Mouse (Mus musculus): ENCODE measurements at regions not wholly inside any gene's neighbourhood (a gene's known extent, or its start where the extent isn't known, plus 50 kb on each side); places are given as distances from the start of the nearest gene placed in this dataset.
A peak's percentile ranks its signal among the peaks of the same experiment; 100 is the strongest.

DNA sequence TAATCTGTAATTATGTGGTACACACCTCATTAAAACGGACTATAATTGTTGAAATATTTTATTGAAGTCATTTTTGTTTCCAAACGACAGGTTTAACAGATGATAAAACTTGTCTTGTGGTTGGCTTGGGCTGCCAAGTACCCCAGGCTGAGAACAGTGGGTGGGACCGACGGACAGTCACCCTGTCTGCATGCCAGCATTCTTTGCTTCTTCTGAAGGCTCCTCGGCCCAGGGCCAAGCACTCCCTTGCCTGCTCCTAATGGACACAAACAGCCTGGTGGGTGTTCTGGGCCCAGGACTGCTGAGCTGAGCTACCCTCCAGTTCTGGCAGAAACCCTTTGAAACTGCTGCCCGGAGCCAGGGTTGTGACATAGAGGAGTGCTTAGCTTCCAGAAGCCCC, 227.4 kb downstream of the 3110018I06Rik start:
- DNase-seq, result peak; percentile 11 to 14
- intact Hi-C loops (cut with DNase I), result no loop called here

DNA sequence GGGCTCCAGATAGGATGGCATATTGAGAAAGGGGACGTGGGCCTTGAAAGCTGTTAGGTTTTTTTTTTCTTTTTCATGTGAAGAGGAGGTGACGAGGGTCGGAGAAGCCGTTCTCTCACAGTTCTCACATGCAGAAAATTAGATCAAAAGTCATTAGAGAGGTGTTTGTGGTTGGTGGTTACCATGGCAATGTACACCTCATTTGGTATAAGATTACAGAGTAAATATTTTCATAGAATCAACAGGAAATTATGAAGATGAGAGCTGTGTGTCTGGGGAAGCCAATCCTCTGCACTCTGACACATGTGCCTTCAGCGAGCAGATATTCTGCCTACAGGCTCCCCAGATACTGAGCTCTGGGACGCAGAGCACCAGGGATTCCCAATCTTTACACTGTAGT, 232.5 kb downstream of the 3110018I06Rik start:
- intact Hi-C loops (cut with DNase I), result no loop called here
- no peak for DNase-seq

DNA sequence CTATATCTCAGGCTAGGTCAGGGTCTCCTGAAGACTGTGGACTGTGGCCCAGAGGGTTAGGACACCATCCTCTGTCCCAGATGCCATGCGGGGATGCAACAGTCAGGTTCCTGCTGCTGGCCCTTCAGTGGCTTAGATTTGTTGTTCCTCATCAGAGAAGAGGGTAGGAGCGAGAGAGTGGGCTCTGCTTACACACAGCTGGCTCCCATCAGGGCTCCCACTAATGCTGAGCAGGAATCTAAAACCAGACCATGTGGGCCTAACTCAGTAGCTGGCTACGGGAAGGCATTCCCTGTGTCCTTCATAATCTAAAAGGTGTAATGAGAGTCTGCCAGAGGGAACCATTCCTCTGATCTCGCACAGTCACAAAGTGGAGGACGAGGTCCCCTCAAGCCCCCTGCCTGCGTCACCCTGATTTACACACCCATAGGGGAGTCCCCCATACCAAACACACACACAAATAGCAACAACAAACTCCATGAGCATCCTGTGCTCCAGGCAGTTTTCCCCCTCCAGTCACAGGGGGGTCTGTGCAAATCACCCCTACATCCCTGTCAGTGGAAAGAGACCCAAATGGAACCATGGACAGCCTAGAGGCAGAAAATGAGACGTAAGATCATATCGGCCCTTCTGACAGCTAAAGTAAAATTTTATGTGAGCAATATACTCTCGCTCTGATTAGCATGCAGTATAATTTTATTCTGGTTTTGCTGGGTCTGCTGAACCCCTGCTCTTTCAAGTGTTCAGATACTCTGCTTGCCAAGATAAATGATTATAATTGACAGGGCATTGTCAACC, 234.8 kb downstream of the 3110018I06Rik start:
- no peak for DNase-seq
- intact Hi-C loops (cut with DNase I), result no loop called here

DNA sequence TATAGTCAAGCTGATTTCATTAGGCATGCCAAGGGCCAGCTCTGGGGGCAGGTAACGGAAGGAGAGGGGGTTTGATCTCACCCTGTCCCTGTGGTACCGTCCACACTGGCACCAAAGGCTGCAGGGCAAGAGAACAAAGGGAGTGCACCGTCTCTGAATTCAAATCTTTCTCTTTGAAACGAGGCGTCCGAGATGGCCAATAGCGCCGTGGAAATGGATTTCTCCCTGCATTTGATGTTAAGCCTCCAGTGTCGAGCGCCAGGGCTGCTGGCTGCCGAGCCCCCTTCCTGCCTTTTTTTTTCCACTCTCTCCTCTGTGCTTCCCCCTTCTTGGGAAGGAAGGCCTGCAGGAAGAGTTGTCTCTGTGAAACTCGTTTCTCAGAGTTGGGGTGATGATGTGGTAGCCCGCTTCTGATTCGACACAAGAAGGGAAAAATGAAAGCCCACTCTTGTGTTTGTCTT, 235.5 kb downstream of the 3110018I06Rik start:
- intact Hi-C loops (cut with DNase I), result no loop called here
- no peak for DNase-seq

DNA sequence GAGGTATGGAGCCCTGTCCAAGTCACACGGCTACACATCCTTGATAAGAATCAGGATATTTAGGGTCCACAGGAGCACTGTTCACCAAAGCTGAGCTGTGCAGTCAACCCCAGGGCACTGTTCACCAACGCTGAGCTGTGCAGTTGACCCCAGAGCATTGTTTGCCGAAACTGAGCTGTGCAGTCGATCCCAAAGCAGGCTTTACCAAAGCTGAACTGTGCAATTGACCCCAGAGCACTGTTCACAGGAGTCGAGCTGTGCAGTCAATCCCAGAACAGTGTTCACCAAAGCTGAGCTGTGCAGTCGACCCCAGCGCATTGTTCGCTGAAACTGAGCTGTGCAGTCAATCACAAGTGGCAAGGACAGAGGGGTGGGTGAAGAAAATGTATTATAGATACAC, 236.0 kb downstream of the 3110018I06Rik start:
- intact Hi-C loops (cut with DNase I), result no loop called here
- DNase-seq, result no peak

DNA sequence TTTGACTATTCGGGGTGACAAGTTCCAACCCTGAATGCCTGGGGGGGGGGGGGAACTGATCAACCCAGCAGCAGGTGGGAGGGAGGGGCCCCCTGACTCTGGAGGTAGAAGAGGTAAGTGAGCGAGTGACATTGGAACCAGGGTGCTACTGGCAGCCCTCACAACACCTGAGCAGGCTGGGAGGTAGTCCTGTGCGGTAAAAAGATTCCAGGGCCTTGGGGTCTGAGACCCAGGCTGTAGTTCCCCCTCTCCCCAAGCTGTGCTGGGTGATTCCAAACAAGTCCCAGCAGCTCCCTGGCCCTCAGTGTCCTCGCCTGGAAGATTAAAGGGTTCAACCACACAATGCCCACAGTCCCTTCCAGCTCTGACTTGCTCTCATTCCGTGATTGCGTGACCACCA, 240.4 kb downstream of the 3110018I06Rik start:
- DNase-seq, result no peak

DNA sequence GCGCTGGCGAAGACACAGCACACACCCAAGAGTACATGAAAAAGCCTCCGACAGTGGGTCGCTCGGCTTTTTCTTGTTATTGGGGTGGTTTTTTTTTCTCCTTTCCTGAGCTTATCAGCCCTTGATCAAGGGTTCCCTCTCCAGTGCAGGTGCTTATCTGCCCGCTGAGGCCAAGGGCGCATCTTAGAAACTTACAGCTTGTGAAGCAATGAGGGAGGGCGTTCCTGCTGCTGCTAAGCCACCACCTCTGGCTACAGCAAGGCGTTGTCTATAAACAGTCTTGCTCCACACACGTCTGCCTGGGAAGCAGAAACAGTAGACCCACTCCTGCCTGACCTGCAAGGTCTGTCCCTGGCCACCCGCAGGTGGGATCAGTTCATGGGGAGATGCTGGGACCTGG, 240.9 kb downstream of the 3110018I06Rik start:
- intact Hi-C loops (cut with DNase I), result no loop called here
- no peak for DNase-seq

More for the DNA sequence above, 240.4 kb downstream of the 3110018I06Rik start:
- intact Hi-C loops (cut with DNase I), result no loop called here

DNA sequence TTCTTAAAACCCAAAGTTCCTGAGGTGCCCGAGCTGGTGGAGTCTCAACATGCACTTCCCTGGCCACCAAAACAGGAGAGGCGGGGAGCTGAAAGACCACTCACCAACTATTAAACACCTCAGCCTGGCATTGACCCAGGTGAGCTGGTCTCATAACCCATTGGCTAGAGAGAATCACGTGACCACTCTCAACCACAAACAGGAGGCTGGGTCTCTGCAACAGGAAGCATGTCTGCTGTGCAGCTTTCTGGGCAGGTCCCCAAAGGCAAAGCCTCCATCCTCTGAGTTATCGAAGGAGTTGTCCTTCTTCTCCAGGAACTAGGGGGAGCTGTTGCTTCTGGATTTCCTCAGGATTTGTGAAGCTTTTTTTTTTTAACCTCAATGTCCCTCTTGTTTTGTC, 242.5 kb downstream of the 3110018I06Rik start:
- DNase-seq, result no peak
- intact Hi-C loops (cut with DNase I), result no loop called here

DNA sequence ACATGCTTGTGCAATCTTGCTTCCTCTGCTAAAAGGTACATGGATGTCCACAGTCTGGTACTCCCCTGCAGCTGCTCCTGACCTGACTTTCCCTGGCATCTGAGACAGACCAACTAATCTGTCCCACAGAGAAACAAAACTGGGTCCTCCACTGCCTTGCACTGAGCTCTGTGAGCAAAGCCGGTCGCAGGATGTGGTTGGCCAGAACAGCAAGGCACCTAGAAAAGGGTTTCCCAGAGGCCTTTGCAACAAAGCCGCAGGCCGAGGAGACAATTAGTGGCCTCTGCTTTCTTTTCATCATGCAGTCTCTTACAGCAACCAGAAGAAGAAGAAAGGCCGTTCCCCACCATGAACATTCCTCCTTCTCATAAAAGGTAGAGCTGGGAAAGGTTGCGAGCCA, 246.1 kb downstream of the 3110018I06Rik start:
- no peak for DNase-seq
- intact Hi-C loops (cut with DNase I), result no loop called here

DNA sequence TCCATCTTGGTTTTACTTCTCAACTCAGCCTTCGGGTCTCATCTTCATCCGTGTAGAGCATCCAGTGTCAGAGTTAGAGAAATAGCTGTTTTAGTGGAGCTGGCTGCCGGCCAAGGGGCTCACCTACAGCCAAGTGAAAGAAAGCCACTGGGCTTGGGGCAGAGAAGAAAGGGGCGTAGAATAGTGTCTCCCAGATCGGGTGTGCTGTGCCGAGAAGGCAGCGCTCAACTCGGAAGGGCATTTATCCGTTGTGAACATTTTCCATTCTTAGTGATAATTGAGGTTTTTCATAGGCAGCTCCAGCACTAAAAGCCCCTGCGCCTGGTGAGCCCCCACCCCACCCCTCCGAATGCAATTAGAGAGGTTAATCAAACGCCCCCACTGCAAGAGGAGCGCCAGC, 254.2 kb downstream of the 3110018I06Rik start:
- intact Hi-C loops (cut with DNase I), result no loop called here
- no peak for DNase-seq

DNA sequence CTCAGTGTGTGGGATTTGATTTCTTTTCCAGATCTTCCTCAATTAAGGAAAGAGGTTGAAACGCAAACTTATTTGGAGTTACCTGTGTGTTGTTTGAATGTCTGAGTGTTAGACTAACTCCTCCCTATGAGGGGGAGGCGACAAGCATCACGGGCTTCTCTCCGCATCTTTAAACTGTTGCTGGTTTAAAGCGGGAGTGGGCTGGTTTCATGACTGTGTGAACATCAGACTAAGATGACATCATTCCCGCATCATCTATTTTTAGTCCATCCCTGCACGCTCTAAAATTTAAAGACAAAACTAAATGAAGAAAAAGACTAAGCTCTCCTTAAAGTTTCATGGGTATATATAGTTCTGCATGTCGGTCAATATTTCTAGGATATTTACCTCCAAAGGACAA, 256.4 kb downstream of the 3110018I06Rik start:
- no peak for DNase-seq
- intact Hi-C loops (cut with DNase I), result no loop called here

DNA sequence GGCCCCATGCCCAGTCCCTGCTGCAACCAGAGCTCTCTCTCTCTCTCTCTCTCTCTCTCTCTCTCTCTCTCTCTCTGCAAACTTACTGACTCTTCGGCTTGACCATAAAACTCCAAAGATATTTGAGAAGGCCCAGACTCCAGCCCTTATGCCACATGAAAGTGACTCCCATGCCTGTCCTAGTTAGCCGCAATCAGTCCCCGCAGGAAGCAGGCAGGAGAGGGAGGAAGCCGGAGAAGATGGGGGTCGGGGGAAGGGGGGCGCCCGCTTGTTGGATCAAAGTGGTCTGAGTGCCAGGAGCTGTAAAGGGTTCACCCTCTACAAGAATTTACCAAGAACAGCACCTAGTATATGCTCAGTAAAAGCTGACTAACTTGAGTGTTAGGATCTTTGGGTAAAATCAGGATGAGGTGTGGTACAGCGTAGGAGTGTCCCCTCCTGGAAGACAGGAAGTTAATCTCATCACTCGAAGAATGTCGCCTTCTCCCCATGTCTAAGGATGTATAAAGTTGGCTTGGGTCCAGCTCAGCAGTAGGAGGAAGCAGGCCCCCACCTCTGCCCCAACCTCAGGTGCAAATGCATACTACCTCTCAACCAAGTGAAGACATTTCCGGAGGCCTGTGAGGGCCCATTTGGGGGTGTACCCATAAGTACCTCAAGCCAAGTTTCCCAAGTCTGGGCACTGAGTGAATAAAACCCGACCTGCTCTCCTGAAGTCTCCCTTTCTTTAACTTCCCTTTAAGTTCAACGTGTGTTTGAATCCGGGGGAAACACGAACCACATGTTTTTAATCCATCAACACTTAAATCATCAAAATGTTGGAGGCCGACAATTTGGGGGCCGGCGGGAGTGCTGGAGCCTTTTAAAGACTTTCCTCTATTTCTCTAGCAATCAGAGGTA, 254.7 kb downstream of the Bcl11b start:
- intact Hi-C loops (cut with DNase I), result no loop called here
- no peak for DNase-seq

DNA sequence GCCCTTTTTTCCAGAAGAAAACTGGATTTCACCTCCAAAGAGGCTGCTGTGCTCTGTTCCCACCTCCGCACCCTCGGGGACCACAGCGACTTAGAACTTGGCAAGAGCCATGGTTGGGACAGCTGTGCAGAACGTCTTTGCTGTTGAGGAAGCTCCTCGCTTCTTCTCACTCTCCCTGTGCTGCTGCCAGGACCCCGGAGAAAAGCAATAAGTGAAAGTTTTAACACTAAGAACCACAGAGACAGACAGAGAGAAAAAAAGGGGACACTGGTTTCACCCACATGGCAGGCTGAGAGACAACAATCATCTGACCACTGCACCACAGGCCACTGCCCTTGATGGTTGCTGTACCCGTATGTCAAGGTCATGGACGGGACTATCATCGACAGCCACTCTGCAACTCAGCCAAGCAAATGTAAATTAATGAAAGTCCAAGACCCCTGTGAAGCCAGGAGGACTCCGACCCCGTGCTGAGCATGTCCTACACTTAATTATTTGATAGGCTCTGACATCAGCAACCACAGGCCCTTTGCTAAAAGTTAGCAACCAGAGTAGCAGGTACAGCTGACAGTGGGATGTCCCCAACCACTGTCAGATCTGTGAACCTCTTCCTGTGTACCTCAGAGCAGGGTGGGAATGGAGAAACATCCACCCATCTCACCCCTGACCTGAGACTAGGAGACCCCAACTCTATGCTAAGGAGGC, 253.9 kb downstream of the Bcl11b start:
- intact Hi-C loops (cut with DNase I), result no loop called here
- DNase-seq, result no peak

DNA sequence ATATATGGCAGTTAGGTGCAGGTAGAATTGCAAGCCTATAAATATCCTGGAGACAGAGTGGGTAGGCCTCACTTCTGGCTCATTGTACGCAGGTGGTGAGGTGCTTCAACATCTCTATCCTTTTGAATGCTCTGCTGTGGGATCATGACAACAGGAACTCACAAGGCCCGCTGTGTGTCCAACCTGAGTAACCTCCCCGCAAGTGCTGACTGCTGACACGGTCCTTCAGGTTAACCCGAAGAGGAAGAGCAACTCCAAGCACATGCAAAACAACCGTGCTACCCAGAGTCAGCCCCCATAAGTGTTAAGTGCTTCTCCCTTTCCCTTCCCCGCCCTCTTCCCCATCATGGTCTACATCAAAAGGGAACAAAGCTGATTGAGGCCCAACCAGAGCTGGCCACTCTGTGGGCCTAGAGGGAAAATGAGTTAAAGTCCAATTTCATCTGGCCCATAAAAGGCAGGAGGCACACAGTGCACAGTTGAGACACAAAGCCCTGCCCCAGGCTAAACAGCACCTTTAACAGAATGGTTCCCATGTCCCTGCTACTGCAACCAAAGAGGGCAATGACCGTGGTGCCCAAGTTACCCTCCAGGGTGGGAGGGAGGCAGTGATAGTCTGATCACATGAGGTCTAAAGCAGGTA, 253.0 kb downstream of the Bcl11b start:
- no peak for DNase-seq
- intact Hi-C loops (cut with DNase I), result no loop called here

DNA sequence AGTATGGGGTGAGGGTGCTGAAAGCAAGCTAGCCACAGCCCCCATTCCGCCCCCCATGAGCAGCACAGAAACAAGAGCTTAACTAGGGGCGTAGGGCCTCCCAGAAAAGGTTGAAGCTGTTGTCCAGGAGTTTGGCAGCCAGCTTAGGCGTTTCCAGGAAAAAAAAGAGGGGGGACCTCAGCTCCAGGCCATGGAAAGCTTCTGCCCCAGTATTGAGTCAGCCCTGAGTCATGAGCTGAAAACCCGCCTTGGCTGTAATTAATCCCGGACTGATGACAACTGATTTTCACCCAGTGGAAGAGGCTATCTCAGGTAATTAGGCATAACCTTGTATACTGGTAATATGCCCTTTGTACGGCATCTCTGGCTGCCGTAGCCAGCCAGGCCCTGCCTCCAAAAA, 251.3 kb downstream of the Bcl11b start:
- intact Hi-C loops (cut with DNase I), result no loop called here
- no peak for DNase-seq

DNA sequence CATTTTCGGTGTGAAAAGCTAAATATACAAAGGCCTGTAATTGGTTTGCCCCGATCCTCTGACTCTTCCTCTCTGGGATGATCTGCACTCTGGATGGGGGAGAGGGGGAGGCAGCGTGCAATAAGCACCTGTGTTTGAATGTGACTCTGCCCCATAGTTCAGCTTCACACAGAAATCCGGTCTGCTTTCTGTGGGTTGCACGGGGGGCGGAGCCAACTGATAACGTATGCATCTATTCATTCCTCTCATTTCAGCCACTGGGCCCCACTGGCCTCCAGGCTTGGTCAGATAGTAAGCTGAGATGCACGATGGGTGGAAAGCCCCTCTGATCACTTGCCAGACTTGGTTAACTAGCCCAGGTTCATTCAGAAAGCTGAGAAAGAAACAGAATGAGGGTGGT, 250.8 kb downstream of the Bcl11b start:
- intact Hi-C loops (cut with DNase I), result no loop called here
- no peak for DNase-seq

DNA sequence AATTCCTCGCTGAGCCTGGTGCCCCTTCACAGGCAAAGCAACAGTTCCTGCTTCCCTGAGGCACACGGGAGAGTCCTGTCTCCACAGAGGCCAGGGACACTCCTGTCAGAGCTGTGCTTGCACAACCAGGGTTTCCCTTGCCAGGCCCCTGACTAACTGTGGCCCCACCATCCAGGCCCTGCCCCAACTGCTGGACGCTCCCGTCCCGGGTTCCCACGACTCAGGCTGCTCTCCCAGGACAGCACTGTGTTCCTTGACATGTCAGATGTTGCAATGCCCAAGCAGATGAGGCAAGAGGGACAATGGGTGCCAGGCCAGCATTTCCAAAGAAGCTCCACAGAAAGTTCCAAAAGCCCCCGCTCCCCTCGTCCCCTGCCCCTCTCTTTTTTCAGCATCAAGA, 250.4 kb downstream of the Bcl11b start:
- intact Hi-C loops (cut with DNase I), result no loop called here
- DNase-seq, result peak; percentile 16 to 62

DNA sequence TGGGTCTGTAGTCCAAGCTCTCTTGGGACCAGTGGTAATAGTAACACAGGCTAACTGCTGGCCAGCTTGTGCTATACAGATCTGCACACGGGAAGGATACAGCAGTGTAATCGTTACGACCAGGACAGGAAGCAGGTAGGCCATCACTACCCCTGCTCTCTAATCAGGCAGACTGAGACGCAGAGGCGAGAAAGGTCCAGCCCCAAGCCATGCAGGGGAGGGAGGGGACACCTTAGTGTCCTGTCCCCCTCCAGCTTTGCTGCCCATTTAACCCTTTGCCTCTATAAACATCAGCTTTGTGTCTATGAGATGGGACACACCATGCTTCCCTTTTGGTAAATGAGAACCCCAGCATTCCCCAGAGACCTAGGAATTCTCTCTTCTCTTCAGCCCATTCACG, 249.9 kb downstream of the Bcl11b start:
- no peak for DNase-seq
- intact Hi-C loops (cut with DNase I), result no loop called here

DNA sequence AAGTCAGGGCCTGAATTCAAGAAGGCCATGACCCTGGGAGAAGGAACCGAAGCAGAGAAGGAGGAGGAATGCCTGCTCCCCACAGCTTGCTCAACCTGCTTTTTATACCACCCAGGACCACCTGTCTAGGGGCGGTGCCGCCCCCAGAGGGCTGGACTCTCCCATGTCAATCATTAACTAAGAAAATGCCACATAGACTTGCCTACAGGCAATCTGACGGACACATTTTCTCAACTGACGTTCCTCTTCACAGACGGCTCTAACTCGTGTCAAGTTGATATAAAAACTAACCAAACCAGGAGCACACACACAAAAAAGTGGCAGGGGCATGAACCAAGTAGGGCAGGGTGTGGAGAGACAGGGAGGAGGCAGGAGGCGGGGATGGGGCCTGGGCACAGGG, 248.5 kb downstream of the Bcl11b start:
- DNase-seq, result no peak
- intact Hi-C loops (cut with DNase I), result no loop called here

DNA sequence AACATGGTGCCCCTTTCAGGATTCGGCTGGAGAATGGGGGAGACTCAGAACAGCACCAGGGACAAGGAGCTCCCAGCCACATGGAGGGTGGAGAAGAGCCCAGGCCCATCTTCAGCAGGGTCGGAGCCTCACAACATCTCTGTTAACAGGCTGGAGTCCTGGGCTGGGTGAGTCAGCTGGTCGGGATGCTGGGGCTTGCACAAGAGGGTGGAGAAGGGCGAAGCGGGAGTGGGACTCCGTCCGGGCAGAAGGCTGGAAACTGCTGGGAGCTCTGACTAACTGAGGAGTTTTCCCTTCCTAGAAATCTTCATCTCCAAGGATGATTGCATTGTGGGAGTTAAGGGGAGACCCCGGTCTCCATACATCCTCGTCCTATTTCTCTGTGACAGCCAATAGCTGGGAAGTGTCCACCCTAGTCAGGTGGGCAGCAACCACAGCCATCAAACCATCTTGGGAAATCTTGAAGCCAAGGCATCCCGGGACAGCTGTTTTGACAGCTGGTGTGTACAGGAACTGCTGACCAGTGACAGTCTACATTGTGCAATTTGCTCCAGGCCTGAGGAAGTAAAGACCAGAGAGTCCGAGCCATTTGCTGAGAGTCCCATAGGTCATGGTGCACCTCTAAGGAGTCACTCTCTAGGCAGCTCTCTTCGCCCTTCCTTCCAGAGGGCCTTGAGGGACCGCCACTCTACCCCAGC, 247.4 kb downstream of the Bcl11b start:
- intact Hi-C loops (cut with DNase I), result no loop called here
- peak; percentile 26 to 43 for DNase-seq
